Mouse (Mus musculus) limb, embryonic 10.5 days (tissue): ENCODE data around the gene Olfr896-ps1. TPM values are rescaled to one million over a fixed set of nuclear protein-coding genes. Genes with fewer than 3 reads are reported as not detected.

Experiments
- DNase-seq: peaks from one replicate; pipeline ENCODE4 v3.0.0-alpha.2; 2017; ENCODE audit warnings: low spot score
- H3K27ac ChIP-seq: fragments of 300-500 bp; sonication (generic); 2 replicates; pipeline ENCODE4 v1.5.1; 2016; ENCODE audit warnings: mild to moderate bottlenecking
- H3K27me3 ChIP-seq: fragments of 300-500 bp; sonication (generic); 2 replicates; pipeline ENCODE4 v1.6.1; 2016; ENCODE audit warnings: low read depth, mild to moderate bottlenecking; ENCODE audit not compliant: poor library complexity, severe bottlenecking
- H3K36me3 ChIP-seq: fragments of 300-500 bp; sonication (generic); 2 replicates; pipeline ENCODE4 v1.6.1; 2016; ENCODE audit warnings: mild to moderate bottlenecking, moderate library complexity
- H3K4me1 ChIP-seq: fragments of 300-500 bp; sonication (generic); 2 replicates; pipeline ENCODE4 v1.6.1; 2016
- H3K4me3 ChIP-seq: fragments of 300-500 bp; sonication (generic); 2 replicates; pipeline ENCODE4 v1.5.1; 2016; ENCODE audit warnings: mild to moderate bottlenecking, moderate library complexity
- H3K9me3 ChIP-seq: fragments of 300-500 bp; sonication (generic); replicated peaks from 2 replicates; pipeline ENCODE4 v1.6.1; 2016; ENCODE audit warnings: mild to moderate bottlenecking
- WGBS: fragments of 180-500 bp; shearing (Covaris S2); methylation state at CpG from one replicate; pipeline ENCODE4 v1.1.7; 2016; 5-methylcytosine and 5-hydroxymethylcytosine counted together
- polyA plus RNA-seq: library from polyadenylated mRNA; unstranded; fragments of >200 nt; fragmentation: Nextera tagmentation; extraction: Ambion mirVana; gene quantifications from 2 replicates; pipeline ENCODE4 v1.2.1, GENCODE M21; 2016

Olfr896-ps1 gene
- not detected in 2 replicates for polyA plus RNA-seq

GRCm38 (mm10) chr9:38290807-38291206 lies at the start of gene Olfr896-ps1:
TSS of gene Olfr896-ps1 (plus strand) at chr9:38291107.
- H3K36me3 ChIP-seq = no peaks in the 10 kb centered on the region
- no peaks in the 10 kb centered on the region for H3K4me1 ChIP-seq
- H3K4me3 ChIP-seq = no peak within 1 kb of the TSS
- H3K27ac ChIP-seq = no peak within 1 kb of the TSS
- H3K9me3 ChIP-seq = no peaks in the 10 kb centered on the region
- 94% methylated on average over 1 of the region's 1 CpGs for WGBS
- no peak for DNase-seq
- H3K27me3 ChIP-seq = no peaks in the 10 kb centered on the region

GRCm38 (mm10) chr9:38252474-38252873 lies 38.4 kb upstream of the Olfr896-ps1 start, which contains the start of gene Olfr143:
TSS of gene Olfr143 (plus strand) at chr9:38252774.
- H3K27me3 ChIP-seq = no peaks in the 10 kb centered on the region
- no peak within 1 kb of the TSS for H3K4me3 ChIP-seq
- H3K9me3 ChIP-seq = no peaks in the 10 kb centered on the region
- H3K4me1 ChIP-seq = no peaks in the 10 kb centered on the region
- DNase-seq = no peak
- no peaks in the 10 kb centered on the region for H3K36me3 ChIP-seq
- H3K27ac ChIP-seq = no peak within 1 kb of the TSS

GRCm38 (mm10) chr9:38267551-38267950 lies 23.4 kb upstream of the Olfr896-ps1 start, which contains the start of gene Olfr895:
TSS of gene Olfr895 (plus strand) at chr9:38267851.
- no peaks in the 10 kb centered on the region for H3K36me3 ChIP-seq
- H3K4me1 ChIP-seq = no peaks in the 10 kb centered on the region
- H3K27ac ChIP-seq = no peak within 1 kb of the TSS
- no peak for DNase-seq
- no peak within 1 kb of the TSS for H3K4me3 ChIP-seq
- no peaks in the 10 kb centered on the region for H3K9me3 ChIP-seq
- H3K27me3 ChIP-seq = no peaks in the 10 kb centered on the region

GRCm38 (mm10) chr9:38328760-38329159 lies 37.9 kb downstream of the Olfr896-ps1 start, which contains the start of gene Olfr25:
TSS of gene Olfr25 (plus strand) at chr9:38329060.
- H3K4me1 ChIP-seq = no peaks in the 10 kb centered on the region
- no peaks in the 10 kb centered on the region for H3K27me3 ChIP-seq
- DNase-seq = no peak
- H3K36me3 ChIP-seq = no peaks in the 10 kb centered on the region
- 89% methylated on average over 3 of the region's 3 CpGs for whole genome bisulfite sequencing
- H3K4me3 ChIP-seq = no peak within 1 kb of the TSS
- H3K27ac ChIP-seq = no peak within 1 kb of the TSS
- H3K9me3 ChIP-seq = no peaks in the 10 kb centered on the region

Other genes with a start within 250 kb of the Olfr896-ps1 start
- gene Olfr884, start 244.6 kb upstream of the Olfr896-ps1 start, polyA plus RNA-seq = not detected in 2 replicates
- gene Olfr885, start 229.8 kb upstream of the Olfr896-ps1 start, polyA plus RNA-seq = not detected in 2 replicates
- not detected in 2 replicates for gene Olfr887, start 207.0 kb upstream of the Olfr896-ps1 start, polyA plus RNA-seq
- not detected in 2 replicates for gene Olfr888, start 183.0 kb upstream of the Olfr896-ps1 start, polyA plus RNA-seq
- 0.05 and 0.16 TPM in 2 replicates for gene Olfr889, start 175.9 kb upstream of the Olfr896-ps1 start, polyA plus RNA-seq
- not detected in 2 replicates for gene Olfr890, start 148.6 kb upstream of the Olfr896-ps1 start, polyA plus RNA-seq
- not detected in 2 replicates for gene Olfr891, start 110.3 kb upstream of the Olfr896-ps1 start, polyA plus RNA-seq
- gene Olfr893, start 82.7 kb upstream of the Olfr896-ps1 start, polyA plus RNA-seq = not detected in 2 replicates
- not detected in 2 replicates for gene Olfr894, start 73.1 kb upstream of the Olfr896-ps1 start, polyA plus RNA-seq
- not detected in 2 replicates for gene Olfr143, start 38.3 kb upstream of the Olfr896-ps1 start, polyA plus RNA-seq
- not detected in 2 replicates for gene Olfr895, start 23.3 kb upstream of the Olfr896-ps1 start, polyA plus RNA-seq
- gene Olfr25, start 38.0 kb downstream of the Olfr896-ps1 start, polyA plus RNA-seq = not detected in 2 replicates
- not detected in 2 replicates for gene Olfr898, start 57.3 kb downstream of the Olfr896-ps1 start, polyA plus RNA-seq
- not detected in 2 replicates for gene Olfr250, start 75.8 kb downstream of the Olfr896-ps1 start, polyA plus RNA-seq
- gene Olfr251, start 86.0 kb downstream of the Olfr896-ps1 start, polyA plus RNA-seq = not detected in 2 replicates
- not detected in 2 replicates for gene Olfr147, start 110.6 kb downstream of the Olfr896-ps1 start, polyA plus RNA-seq
- not detected in 2 replicates for gene Olfr901, start 138.3 kb downstream of the Olfr896-ps1 start, polyA plus RNA-seq
- not detected in 2 replicates for gene Olfr902, start 156.5 kb downstream of the Olfr896-ps1 start, polyA plus RNA-seq
- not detected in 2 replicates for gene Olfr904, start 172.0 kb downstream of the Olfr896-ps1 start, polyA plus RNA-seq
- gene Olfr905, start 180.0 kb downstream of the Olfr896-ps1 start, polyA plus RNA-seq = not detected in 2 replicates
- not detected in 2 replicates for gene Olfr906, start 196.0 kb downstream of the Olfr896-ps1 start, polyA plus RNA-seq
- not detected in 2 replicates for gene Olfr907, start 204.7 kb downstream of the Olfr896-ps1 start, polyA plus RNA-seq
- gene Olfr911-ps1, start 230.5 kb downstream of the Olfr896-ps1 start, polyA plus RNA-seq = not detected in 2 replicates
- gene Olfr910, start 246.7 kb downstream of the Olfr896-ps1 start, polyA plus RNA-seq = not detected in 2 replicates